ENCODE assay signal across 20 mouse cellular contexts in genomic region chr14:27422301-27422700, GRCm38 (mm10). TPM values are rescaled to one million over a fixed set of nuclear protein-coding genes. Genes with fewer than 3 reads are reported as not detected.
DNase-seq lines count a peak whose midpoint lies in the region; ATAC-seq and TF ChIP-seq lines count a peak whose summit lies in the region.
"Had no signal": no experiment of that assay in that cellular context is flagged by ENCODE, and none has a peak within 500 bp of the region (broad histone marks: within the 10 kb centered on the region; RNA-seq: fewer than 3 reads in every experiment).

No protein-coding gene starts in this region.

- intact Hi-C loops in heart, adult 2 months (cut with DNase I), result loop anchor here (10.0 kb wide), 2 partner anchors 388 to 448 kb away; partner anchors contain the start of genes Appl1 and Il17rd

- H3K4me1 ChIP-seq in heart, adult 2 months (ENCODE audit: control insufficient read depth, insufficient read depth, low read length), result no peaks in the 10 kb centered on the region
- peaks cover 4% of the 10 kb centered on the region; the same call in 1 of the 2 replicates for H3K4me1 ChIP-seq in liver, adult 2 months (ENCODE audit: control insufficient read depth, insufficient read depth, low read length)
- no peaks in the 10 kb centered on the region for H3K4me1 ChIP-seq in liver, embryonic 11.5 days (replicated peaks; ENCODE audit: control insufficient read depth, insufficient read depth, low read length)
- no peaks in the 10 kb centered on the region for H3K4me1 ChIP-seq in midbrain, embryonic 11.5 days (ENCODE audit: control insufficient read depth, insufficient read depth, low read length)
- H3K4me1 ChIP-seq in midbrain, embryonic 14.5 days (ENCODE audit: control insufficient read depth, insufficient read depth, low read length), result no peaks in the 10 kb centered on the region

- no peaks in the 10 kb centered on the region for H3K79me2 ChIP-seq in heart, adult 2 months (replicated peaks; ENCODE audit: control insufficient read depth, insufficient read depth, low read length)
- H3K79me2 ChIP-seq in liver, adult 2 months (ENCODE audit: control insufficient read depth, insufficient read depth, low read length), result no peaks in the 10 kb centered on the region

- H3K9ac ChIP-seq in heart, adult 2 months (ENCODE audit: low read depth, low read length), result no peak overlapping the region
- H3K9ac ChIP-seq in liver, adult 2 months (ENCODE audit: low read depth, low read length), result no peak overlapping the region
- H3K9ac ChIP-seq in liver, embryonic 11.5 days (ENCODE audit: low read depth, low read length), result no peak overlapping the region
- H3K9ac ChIP-seq in midbrain, embryonic 11.5 days (ENCODE audit: low read length), result no peak overlapping the region
- no peak overlapping the region for H3K9ac ChIP-seq in midbrain, embryonic 14.5 days (replicated peaks; ENCODE audit: low read length)

- TF ChIP-seq POLR2A in heart, adult 2 months (IDR thresholded peaks at IDR 0.05; ENCODE audit: insufficient read depth, low read depth, low read length), result no peak
- TF ChIP-seq POLR2A in liver, adult 2 months (IDR thresholded peaks at IDR 0.05; ENCODE audit: extremely low read depth, insufficient read depth, low read length), result no peak

- no peak overlapping the region for H3K4me3 ChIP-seq in heart, adult 2 months
- no peak overlapping the region for H3K4me3 ChIP-seq in liver, adult 2 months (ENCODE audit: insufficient read depth, low read depth, low read length)
- no peak overlapping the region for H3K4me3 ChIP-seq in liver, embryonic 11.5 days (ENCODE audit: low read depth, low read length)
- H3K4me3 ChIP-seq in midbrain, embryonic 11.5 days (ENCODE audit: low read depth, low read length), result no peak overlapping the region
- H3K4me3 ChIP-seq in midbrain, embryonic 14.5 days (replicated peaks; ENCODE audit: low read depth, low read length), result no peak overlapping the region

- 0 out of 2 replicates have a peak, but pooled peaks cover 2% of the 10 kb centered on the region for H3K9me3 ChIP-seq in liver, embryonic 11.5 days (ENCODE audit: control insufficient read depth, low read length)
- H3K9me3 ChIP-seq in midbrain, embryonic 11.5 days (ENCODE audit: control insufficient read depth, low read length), result no peaks in the 10 kb centered on the region
- no peaks in the 10 kb centered on the region for H3K9me3 ChIP-seq in midbrain, embryonic 14.5 days (ENCODE audit: control insufficient read depth, low read length)

- H3K4me2 ChIP-seq in liver, embryonic 11.5 days, result no peak overlapping the region
- no peak overlapping the region for H3K4me2 ChIP-seq in midbrain, embryonic 11.5 days
- H3K4me2 ChIP-seq in midbrain, embryonic 14.5 days (ENCODE audit: low read length), result no peak overlapping the region

- DNase-seq in heart, adult 11 months, result peak; percentile 0
- DNase-seq in heart, adult 2 months, result no peak
- peak; percentile 57 for DNase-seq in liver, adult 2 months (ENCODE audit: extremely low read depth, low read depth, low spot score)
- no peak for DNase-seq in liver, embryonic 11.5 days (ENCODE audit: low spot score)
- DNase-seq in midbrain, embryonic 11.5 days (ENCODE audit: low spot score, missing footprints), result peak; percentile 65
- no peak for DNase-seq in midbrain, embryonic 14.5 days
- DNase-seq: adrenal gland, adult 2 months; adrenal gland, adult 8-10 months; adrenal gland, postnatal 10 days; adrenal gland, postnatal 14 days; adrenal gland, postnatal 25 days; adrenal gland, postnatal 36 days; B cell, adult 2 months; cerebellum, adult 11 months; cerebellum, adult 11-12 months; cerebellum, adult 18-20 months had no signal

- H3K36me3 ChIP-seq in heart, adult 2 months (ENCODE audit: control insufficient read depth, insufficient read depth, low read length), result no peaks in the 10 kb centered on the region
- no peaks in the 10 kb centered on the region for H3K36me3 ChIP-seq in liver, adult 2 months (ENCODE audit: control insufficient read depth, insufficient read depth, low read length)
- H3K36me3 ChIP-seq in liver, embryonic 11.5 days (ENCODE audit: control insufficient read depth, insufficient read depth, low read length), result no peaks in the 10 kb centered on the region
- H3K36me3 ChIP-seq in midbrain, embryonic 11.5 days (ENCODE audit: control insufficient read depth, insufficient read depth, low read length), result no peaks in the 10 kb centered on the region
- no peaks in the 10 kb centered on the region for H3K36me3 ChIP-seq in midbrain, embryonic 14.5 days (ENCODE audit: control insufficient read depth, insufficient read depth, low read length)

- H3K27me3 ChIP-seq in heart, adult 2 months (ENCODE audit: control insufficient read depth, insufficient read depth, low read length), result no peaks in the 10 kb centered on the region
- no peaks in the 10 kb centered on the region for H3K27me3 ChIP-seq in liver, adult 2 months (ENCODE audit: control insufficient read depth, insufficient read depth, low read length)
- H3K27me3 ChIP-seq in liver, embryonic 11.5 days (replicated peaks; ENCODE audit: control insufficient read depth, insufficient read depth, low read length), result no peaks in the 10 kb centered on the region
- no peaks in the 10 kb centered on the region for H3K27me3 ChIP-seq in midbrain, embryonic 11.5 days (ENCODE audit: control insufficient read depth, insufficient read depth, low read length)
- no peaks in the 10 kb centered on the region for H3K27me3 ChIP-seq in midbrain, embryonic 14.5 days (ENCODE audit: control insufficient read depth, insufficient read depth, low read length)
- H3K27me3 ChIP-seq: CH12.LX, Patski had no signal

- TF ChIP-seq EP300 in heart, adult 2 months (IDR thresholded peaks at IDR 0.05; ENCODE audit: insufficient read depth, low read depth, low read length), result no peak

- no peak for TF ChIP-seq CTCF in heart, adult 2 months (IDR thresholded peaks at IDR 0.05)
- TF ChIP-seq CTCF in liver, adult 2 months (IDR thresholded peaks at IDR 0.05; ENCODE audit: low read depth, low read length), result no peak

- WGBS in heart, adult 2 months, result 92% methylated on average over 1 of the region's 1 CpGs
- WGBS in liver, adult 2 months, result 24% methylated on average over 1 of the region's 1 CpGs
- WGBS in liver, embryonic 11.5 days, result 98% methylated on average over 1 of the region's 1 CpGs
- WGBS in midbrain, embryonic 11.5 days, result 94% methylated on average over 1 of the region's 1 CpGs
- WGBS in midbrain, embryonic 14.5 days, result 97% methylated on average over 1 of the region's 1 CpGs

- ATAC-seq in liver, embryonic 11.5 days (replicated peaks; ENCODE audit: low FRiP score), result no peak
- no peak for ATAC-seq in midbrain, embryonic 11.5 days (ENCODE audit: low FRiP score)
- no peak for ATAC-seq in midbrain, embryonic 14.5 days (ENCODE audit: low FRiP score, low TSS enrichment)
- ATAC-seq: activated CD4-positive, CD25-positive, alpha-beta regulatory T cell, adult 4 months; CD4-positive, CD25-positive, alpha-beta regulatory T cell, adult 4 months; Patski had no signal

- no peak overlapping the region for H3K27ac ChIP-seq in heart, adult 2 months
- H3K27ac ChIP-seq in liver, adult 2 months (replicated peaks; ENCODE audit: insufficient read depth, low read depth, low read length), result no peak overlapping the region
- H3K27ac ChIP-seq in liver, embryonic 11.5 days (ENCODE audit: low read depth, low read length), result no peak overlapping the region
- no peak overlapping the region for H3K27ac ChIP-seq in midbrain, embryonic 11.5 days (ENCODE audit: low read depth, low read length)
- H3K27ac ChIP-seq in midbrain, embryonic 14.5 days (replicated peaks; ENCODE audit: low read depth, low read length), result no peak overlapping the region

RNA-seq across cellular contexts. Expression of gene Fam208a, which starts 6.3 kb away (rescaled TPM):
- 10 to 100 TPM in 1 of 2 experiments, 1 to 10 TPM in 1; 9.8 to 11.4 TPM for total RNA-seq in heart, adult 2 months (2021)
- polyA plus RNA-seq in heart, adult 2 months (2012; rRNA removed), result 3.3 and 7.2 TPM in 2 replicates
- total RNA-seq in liver, adult 2 months (2014; rRNA removed), result 37.2 and 43.1 TPM in 2 replicates
- polyA plus RNA-seq in liver, adult 2 months (2012; rRNA removed), result 2.2 and 3.1 TPM in 2 replicates
- 11.0 and 11.4 TPM in 2 replicates for polyA plus RNA-seq in liver, embryonic 11.5 days (2014; fragmentation: Nextera tagmentation; extraction: Ambion mirVana)
- polyA plus RNA-seq in midbrain, embryonic 11.5 days (2014; fragmentation: Nextera tagmentation; extraction: Ambion mirVana), result 10.5 and 13.8 TPM in 2 replicates
- polyA plus RNA-seq in midbrain, embryonic 14.5 days (2014; fragmentation: Nextera tagmentation; extraction: Ambion mirVana), result 19.1 TPM in 2 replicates

Comparison
In these comparisons a context has a peak if more than half of its experiments do, and no peak if none do; other contexts are left out.
1. DNase-seq: peak in heart, adult 11 months (single experiment), liver, adult 2 months (single experiment) and midbrain, embryonic 11.5 days (single experiment); none in heart, adult 2 months (0 of 2), liver, embryonic 11.5 days (single experiment) and midbrain, embryonic 14.5 days (single experiment).